Mouse (Mus musculus) forebrain, embryonic 10.5 days (tissue): ENCODE measurements around the gene Pabpc6. TPM values are rescaled to one million over a fixed set of nuclear protein-coding genes. Genes with fewer than 3 reads are reported as not detected.

Source experiments
- DNase-seq: peaks from one replicate; pipeline ENCODE4 v3.0.0-alpha.2; 2017; ENCODE audit warnings: low spot score; ENCODE audit errors: extremely low spot score
- H3K27ac ChIP-seq: fragments of 300-500 bp; sonication (generic); 2 replicates; pipeline ENCODE4 v1.5.1; 2016; ENCODE audit warnings: mild to moderate bottlenecking
- H3K27me3 ChIP-seq: fragments of 300-500 bp; sonication (generic); 2 replicates; pipeline ENCODE4 v1.6.1; 2016; ENCODE audit warnings: mild to moderate bottlenecking; ENCODE audit not compliant: poor library complexity, severe bottlenecking
- H3K36me3 ChIP-seq: fragments of 300-500 bp; sonication (generic); replicated peaks from 2 replicates; pipeline ENCODE4 v1.6.1; 2016; ENCODE audit warnings: mild to moderate bottlenecking, moderate library complexity
- H3K4me1 ChIP-seq: fragments of 300-500 bp; sonication (generic); 2 replicates; pipeline ENCODE4 v1.6.1; 2016
- H3K4me3 ChIP-seq: fragments of 300-500 bp; sonication (generic); 2 replicates; pipeline ENCODE4 v1.5.1; 2016; ENCODE audit warnings: mild to moderate bottlenecking, moderate library complexity
- H3K9me3 ChIP-seq: fragments of 300-500 bp; sonication (generic); 2 replicates; pipeline ENCODE4 v1.6.1; 2016; ENCODE audit warnings: mild to moderate bottlenecking, moderate library complexity
- WGBS: fragments of 180-500 bp; shearing (Covaris S2); methylation state at CpG from one replicate; pipeline ENCODE4 v1.1.7; 2016; 5-methylcytosine and 5-hydroxymethylcytosine counted together
- polyA plus RNA-seq: library from polyadenylated mRNA; unstranded; fragments of >200 nt; fragmentation: Nextera tagmentation; extraction: Ambion mirVana; gene quantifications from 2 replicates; pipeline ENCODE4 v1.2.1, GENCODE M21; 2016

Pabpc6 gene
- polyA plus RNA-seq, 1 experiment from 2014 or later = not detected

DNA sequence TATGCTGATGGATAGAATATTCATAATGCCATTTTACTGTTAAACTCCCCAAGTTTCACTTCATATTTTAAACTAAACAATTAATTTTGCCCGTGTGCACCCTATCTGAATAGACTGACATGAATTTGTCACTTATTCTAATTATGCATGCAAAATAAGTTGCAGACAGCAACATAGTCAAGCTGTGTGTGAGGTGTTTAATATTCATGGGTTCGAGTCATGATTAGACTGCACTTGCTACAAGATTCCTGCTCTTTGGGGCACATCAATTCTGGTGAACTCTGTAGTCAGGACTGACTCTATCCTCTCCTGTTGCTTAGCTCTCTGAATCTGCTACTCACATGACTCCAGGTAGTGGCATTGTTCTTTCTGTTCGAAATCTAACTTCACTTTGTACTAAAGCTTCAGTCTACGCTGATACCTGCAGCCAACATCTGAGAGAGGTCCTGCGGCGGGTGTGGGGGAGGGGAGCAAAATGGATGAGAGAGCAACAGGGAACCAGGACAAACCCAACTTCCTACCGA, 25.8 kb downstream of the Pabpc6 start:
- Histone ChIP-seq H3K36me3 (no peaks in the 10 kb centered on the region), H3K9me3 (no peaks in the 10 kb centered on the region), H3K4me1 (no peaks in the 10 kb centered on the region), H3K27me3 (no peaks in the 10 kb centered on the region), H3K4me3 (no peak overlapping the region), H3K27ac (no peak overlapping the region)
- no peak for DNase-seq
- 87% methylated on average over 7 of the region's 7 CpGs for WGBS

DNA sequence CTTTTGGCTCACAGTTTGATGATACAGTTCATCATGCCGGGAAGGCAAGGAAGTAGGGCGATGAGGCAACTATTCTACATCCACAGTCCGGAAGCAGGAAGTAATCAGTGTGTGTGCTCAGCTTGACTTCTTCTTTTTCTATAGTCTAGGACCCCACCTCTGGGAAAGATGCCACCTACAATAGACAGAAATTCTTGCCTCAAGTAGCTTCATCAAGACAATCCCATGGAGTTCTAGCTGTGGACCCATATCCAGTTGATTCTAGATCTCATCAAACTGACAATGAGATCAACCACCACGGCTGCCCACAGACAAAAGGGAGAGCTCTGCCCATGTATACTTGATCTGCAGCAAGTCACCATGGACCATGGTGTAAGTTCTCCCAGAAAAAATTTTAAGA, 32.5 kb downstream of the Pabpc6 start:
- no peaks in the 10 kb centered on the region for H3K27me3 ChIP-seq
- H3K27ac ChIP-seq = no peak overlapping the region
- no peaks in the 10 kb centered on the region; the same call in 1 of the 2 replicates for H3K4me1 ChIP-seq
- no peak for DNase-seq
- 89% methylated on average over 4 of the region's 4 CpGs for WGBS
- no peaks in the 10 kb centered on the region for H3K36me3 ChIP-seq
- H3K9me3 ChIP-seq = no peaks in the 10 kb centered on the region
- no peak overlapping the region for H3K4me3 ChIP-seq

DNA sequence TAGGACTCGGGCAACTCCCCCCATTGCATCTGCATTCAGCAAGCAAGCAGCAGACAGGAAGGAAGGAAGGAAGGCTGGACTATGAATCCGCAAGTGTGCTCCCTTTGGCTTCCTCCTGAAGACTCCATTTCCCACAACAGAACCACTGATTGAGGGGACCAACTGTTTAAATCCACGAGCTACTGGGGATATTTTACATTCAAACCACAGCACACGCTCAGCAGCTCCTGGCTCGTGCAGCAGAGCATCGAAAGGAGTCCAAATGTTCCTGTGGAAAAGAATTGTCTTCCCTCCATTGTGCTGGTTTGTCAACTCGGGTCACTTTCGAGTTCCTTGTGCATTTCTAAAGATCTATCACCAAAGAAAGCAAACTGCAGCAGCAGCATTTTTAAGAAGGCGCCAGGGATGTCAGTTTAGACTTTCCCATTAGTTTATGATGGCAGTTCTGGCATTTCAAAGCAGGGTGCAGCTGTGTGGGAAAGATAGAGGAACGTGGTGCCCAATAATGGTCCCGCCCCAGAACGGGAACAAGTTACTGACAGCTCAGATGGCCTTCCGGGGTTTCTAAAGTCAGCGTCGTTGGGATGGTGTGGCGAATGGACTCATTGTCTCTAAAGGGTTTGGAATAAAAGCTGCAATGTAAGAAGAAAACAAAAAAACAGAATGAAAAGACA, 36.8 kb downstream of the Pabpc6 start:
- H3K4me1 ChIP-seq = peaks cover 23% of the 10 kb centered on the region
- peak overlapping the region; percentile 26; the same call in 1 of the 2 replicates for H3K27ac ChIP-seq
- H3K36me3 ChIP-seq = no peaks in the 10 kb centered on the region
- H3K9me3 ChIP-seq = no peaks in the 10 kb centered on the region
- 86% methylated on average over 16 of the region's 16 CpGs for WGBS
- H3K4me3 ChIP-seq = no peak overlapping the region
- no peak for DNase-seq
- H3K27me3 ChIP-seq = no peaks in the 10 kb centered on the region

DNA sequence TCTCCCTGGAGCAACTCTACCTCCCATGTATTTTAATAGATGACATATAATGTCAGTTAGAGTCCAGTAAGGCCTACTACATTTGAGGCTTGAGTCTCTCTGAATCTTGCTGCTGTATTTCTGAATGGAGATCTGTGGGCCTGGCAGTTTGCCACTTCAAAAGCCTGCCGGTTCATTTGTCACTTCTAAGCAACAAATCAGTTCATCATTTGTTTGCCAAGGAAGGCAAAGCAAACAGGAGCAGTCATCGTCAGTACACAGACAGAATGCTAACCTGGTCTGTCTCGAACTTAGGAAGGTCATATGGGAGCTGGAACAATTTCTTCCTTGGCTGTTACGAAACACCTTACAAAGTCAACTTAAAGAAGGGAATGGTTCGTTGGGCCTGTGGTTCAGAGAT, 37.4 kb downstream of the Pabpc6 start:
- H3K27me3 ChIP-seq = no peaks in the 10 kb centered on the region
- H3K36me3 ChIP-seq = no peaks in the 10 kb centered on the region
- H3K4me1 ChIP-seq = peaks cover 23% of the 10 kb centered on the region
- 86% methylated on average over 5 of the region's 5 CpGs for WGBS
- H3K4me3 ChIP-seq = no peak overlapping the region
- H3K9me3 ChIP-seq = no peaks in the 10 kb centered on the region
- DNase-seq = no peak
- H3K27ac ChIP-seq = peak overlapping the region; percentile 26; the same call in 1 of the 2 replicates

DNA sequence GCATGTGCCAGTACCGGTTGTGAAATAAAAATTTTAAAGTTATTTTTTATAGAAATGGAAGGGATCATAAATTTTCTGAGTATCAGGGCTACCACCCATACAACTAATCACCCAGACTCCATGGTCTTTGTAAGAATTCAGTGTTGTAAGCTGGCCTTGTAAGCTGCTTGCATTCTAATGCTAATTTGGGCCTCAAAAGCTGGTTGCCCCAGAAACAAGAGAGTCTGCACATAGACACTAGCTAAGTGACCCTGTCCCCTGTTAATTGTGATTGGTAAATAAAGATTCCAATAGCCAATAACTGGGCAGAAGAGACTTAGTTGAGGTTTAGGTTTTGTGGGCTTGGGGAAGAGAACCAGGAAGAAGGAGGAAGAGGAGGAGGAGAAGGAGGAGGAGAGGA, 38.4 kb downstream of the Pabpc6 start:
- Histone ChIP-seq H3K4me1 (peaks cover 23% of the 10 kb centered on the region), H3K9me3 (no peaks in the 10 kb centered on the region), H3K36me3 (no peaks in the 10 kb centered on the region), H3K27ac (peak overlapping the region; percentile 40; the same call in 1 of the 2 replicates), H3K27me3 (no peaks in the 10 kb centered on the region), H3K4me3 (no peak overlapping the region)
- WGBS = 78% methylated on average over 1 of the region's 1 CpGs
- DNase-seq = no peak

DNA sequence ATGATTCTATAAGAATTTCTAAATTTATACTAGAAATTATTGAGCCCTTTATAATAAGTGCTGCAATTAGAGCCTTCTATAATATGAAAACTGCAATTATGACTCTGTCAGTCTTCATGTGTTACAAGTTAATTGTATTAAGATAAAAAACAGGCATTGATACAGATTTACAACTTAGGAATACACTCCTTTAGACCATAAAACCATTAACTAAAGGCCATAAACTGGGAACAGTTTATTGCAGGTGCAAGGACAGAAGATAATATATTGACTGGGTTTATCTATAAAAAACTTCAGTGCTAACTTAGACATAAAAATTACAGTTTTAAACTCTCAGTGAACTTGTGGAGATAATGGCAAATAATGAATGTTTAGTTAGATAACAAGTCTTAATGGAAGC, 42.5 kb downstream of the Pabpc6 start:
- Histone ChIP-seq H3K4me3 (no peak overlapping the region), H3K9me3 (no peaks in the 10 kb centered on the region), H3K27ac (no peak overlapping the region), H3K36me3 (no peaks in the 10 kb centered on the region), H3K27me3 (no peaks in the 10 kb centered on the region), H3K4me1 (peaks cover 23% of the 10 kb centered on the region)
- no peak for DNase-seq

Other genes starting within 250 kb of the Pabpc6 start
- gene Gm17728, start 247.7 kb downstream of the Pabpc6 start, polyA plus RNA-seq = not detected in 2 replicates